Mouse (Mus musculus): Measurements from ENCODE around the gene Lrrc75a.
A peak's percentile ranks its signal among the peaks of the same experiment; 100 is the strongest.

Gene Lrrc75a

DNA sequence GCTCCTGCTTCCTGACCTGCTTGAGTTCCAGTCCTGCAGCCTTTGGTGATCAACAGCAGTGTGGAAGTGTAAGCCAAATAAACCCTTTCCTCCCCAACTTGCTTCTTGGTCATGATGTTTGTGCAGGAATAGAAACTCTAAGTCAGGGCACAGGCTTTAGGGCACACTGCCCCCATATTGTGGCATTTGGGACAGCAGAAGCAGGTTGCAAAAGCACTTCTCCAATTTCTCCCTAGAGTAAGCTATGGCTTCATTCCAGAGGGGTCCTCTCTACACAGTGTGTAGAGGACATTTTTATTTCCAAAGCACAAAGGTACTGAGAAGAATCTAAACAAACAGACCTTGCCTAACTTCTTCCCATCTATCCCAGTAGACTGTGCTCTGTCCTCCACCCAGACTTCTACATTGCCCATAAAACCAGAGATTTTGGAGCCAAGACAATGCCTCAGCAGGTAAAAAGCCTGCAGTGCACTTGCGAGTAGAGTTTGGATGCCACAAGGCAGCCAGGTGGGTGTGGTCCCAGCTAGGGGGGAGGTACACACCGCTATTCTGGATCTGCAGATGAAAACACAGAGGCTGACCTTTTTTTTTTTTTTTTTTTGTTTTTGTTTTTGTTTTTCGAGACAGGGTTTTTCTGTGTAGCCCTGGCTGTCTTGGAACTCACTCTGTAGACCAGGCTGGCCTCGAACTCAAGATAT, 26.6 kb downstream of the Lrrc75a start:
- DNase-seq (ENCODE audit: low spot score in 2 of 2), result no peak

DNA sequence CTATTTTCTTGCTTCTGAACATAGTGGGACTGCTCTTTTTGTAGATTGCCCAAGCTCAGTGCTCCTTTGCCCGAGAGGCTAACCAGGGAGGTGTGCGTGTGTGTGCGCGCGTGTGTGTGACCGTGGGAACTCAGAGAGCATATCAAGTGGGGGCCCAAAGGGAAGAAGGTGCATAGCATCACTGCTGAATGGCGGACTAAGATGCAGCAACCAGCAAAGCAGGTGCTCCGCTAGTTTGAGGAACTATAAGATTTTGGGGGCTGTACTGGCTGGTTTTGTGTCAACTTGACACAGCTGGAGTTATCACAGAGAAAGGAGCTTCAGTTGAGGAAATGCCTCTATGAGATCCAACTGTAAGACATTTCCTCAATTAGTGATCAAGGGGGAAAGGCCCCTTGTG, 27.2 kb downstream of the Lrrc75a start:
- no peak for DNase-seq (ENCODE audit: low spot score in 2 of 2)

DNA sequence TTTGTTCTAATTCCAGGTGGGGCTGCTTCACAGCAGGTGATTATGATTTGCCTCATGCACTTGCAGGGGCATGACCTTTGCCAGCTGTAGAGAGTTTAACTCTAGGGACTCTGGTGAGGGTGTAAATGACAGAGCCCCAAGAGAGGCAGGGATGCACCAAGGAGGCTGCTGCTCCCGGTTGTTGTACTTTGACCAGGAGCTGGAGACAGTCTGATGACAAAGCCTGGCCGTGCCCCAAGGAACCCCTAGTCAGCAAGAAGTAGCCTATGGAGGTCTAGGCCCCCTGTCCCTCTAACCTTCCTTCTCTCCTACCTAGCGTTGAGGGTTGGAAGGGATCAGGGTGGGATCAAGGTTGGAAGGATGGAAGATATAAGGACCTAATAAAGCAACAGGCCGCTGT, 32.9 kb downstream of the Lrrc75a start:
- DNase-seq (ENCODE audit: low spot score in 2 of 2), result no peak

DNA sequence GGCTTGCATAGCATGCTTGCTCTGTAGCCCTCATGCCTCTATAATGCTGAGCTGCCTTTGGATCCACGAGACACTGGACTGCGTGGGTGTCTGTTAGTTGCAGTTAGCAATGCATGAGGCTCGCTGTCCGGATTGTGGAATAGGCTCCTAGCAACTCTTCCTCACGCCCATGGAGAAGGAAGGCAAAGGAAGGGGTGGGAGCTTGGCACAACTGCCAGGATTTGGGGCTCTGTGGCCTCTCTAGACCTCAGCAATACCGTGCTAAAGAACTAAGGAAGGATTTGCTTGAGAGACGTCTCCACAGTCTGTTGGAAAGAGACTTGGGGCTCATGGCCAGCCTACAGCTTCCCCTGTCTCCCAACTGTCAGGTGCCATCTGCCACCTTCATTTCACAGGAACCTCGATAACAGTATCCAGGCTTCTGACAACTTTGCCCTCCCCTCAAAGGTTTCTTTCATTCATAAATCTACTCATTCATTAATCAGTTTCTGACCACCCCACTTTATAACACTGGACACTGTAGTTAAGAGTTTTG, 33.4 kb downstream of the Lrrc75a start:
- DNase-seq (ENCODE audit: low spot score in 2 of 2), result no peak

DNA sequence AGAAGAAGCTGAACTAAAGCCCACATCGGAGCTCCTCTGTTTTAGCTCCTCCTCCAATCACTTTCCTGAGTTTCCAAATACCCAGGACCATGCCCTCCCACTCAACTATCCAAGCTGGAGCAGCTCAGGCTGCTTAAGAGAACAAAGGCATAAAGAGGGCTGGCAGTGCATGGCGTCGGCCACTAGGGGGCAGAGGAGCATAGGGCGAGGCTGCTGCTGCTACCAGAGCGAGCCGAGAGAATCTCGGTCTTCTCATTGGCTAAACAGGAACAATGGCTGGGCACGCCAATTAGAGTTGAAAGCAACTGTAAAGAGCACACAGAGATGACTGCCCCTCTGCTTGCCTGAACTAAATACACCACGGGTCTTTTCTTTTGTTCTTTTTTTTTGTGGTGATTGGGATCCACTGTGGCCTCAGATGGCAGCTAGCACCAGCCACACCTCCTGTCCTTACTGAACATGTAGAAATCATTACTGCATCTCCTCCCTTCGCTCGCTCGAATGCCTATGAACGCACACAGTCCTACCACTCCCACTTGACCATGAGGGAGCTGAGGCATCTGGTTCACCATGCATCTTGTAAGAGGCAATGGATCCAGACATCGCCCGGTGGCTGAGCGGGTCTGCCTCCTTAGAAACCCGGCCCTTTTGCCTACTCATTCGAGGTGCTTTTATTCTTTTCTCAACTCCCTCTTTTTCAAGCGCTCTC, 34.5 kb downstream of the Lrrc75a start:
- DNase-seq (ENCODE audit: low spot score in 2 of 2), result peak; percentile 80 to 89

DNA sequence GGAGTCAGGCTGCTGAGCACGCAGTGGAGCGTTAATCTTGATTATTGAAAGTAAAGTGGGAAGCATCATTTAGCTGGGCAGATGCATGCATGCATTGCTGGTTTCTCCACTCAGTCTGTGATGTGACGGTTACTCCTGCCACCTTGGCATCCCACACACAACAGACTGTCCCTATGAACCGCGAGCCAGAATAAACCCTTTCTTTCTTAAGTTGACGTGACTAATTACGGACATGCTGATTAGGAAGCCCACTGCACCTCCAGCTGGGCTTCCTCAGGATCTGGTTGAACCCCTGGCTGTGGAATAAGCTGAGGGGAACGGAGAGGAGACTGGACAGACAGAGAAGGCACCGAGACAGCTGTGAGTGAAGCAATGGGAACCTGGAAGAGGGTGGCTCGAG, 35.7 kb downstream of the Lrrc75a start:
- DNase-seq (ENCODE audit: low spot score in 2 of 2), result no peak

DNA sequence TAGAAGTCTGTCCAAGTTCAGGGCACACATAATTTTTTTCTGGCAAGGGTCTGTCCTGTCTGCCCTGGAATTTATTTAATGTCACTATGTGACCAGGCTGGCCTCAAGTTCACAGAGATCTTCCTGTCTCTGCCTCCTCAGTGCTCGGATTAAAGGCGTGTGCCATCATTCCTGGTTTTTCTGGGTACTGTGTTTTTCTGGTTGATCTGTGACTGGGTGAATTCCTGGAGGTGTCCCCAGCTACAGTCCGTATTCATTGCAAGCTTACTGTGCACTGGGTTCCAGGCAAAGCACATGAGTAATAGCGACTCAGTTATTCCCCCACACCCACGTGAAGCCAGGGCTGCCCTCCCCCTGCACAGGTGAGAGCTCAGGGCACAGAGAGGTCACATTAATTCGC, 38.0 kb downstream of the Lrrc75a start:
- no peak for DNase-seq (ENCODE audit: low spot score in 2 of 2)

DNA sequence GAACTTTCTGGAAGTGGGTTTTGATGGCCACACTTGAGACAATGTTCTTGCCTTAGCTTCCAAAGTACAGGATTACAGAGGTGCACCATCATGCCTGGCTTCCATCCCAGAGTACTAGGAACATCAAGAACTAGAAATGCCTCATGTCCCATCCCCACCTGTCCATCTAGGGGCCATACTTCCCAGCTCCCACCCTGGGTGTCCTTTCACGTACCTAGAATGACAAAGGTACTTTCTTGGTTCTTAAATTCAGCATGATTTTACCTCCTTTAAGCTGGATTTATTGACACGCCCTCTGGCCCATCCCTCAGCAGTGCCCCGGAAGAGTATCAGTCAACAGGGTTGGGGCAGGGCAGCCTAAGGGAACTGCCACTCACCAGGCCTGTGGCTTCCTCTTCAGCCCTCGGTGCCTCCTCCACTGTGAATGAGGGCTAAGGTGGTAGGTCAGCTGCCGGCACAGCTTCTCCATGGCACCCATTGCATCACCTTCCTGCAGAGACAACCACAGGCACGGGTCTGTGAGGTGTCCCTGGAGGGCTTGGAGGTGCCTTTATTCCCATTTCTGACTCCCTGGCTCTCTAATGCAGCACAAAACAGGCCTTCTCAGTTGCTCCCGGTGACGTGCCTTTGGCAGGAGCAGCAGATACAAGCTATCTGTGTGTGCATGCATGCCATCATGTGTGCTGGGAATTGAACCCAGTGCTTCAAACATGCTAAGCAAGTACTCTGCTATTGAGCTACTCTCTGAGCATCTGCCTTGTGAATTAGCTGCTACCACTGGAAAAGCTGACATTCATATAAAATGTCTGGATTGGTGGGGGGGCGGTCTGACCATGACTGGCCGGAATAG, 39.3 kb downstream of the Lrrc75a start:
- DNase-seq (ENCODE audit: low spot score in 2 of 2), result no peak

DNA sequence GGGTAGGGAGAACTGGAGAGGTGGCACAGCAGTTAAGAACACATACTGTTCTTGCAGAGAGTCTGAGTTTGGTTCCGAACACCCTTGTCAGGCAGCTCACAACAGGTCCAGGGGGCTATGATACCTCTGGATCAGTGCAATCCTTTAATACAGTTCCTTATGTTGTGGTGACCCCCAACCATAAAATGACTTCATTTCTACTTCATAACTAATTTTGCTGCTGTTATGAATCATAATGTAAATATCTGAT, 40.4 kb downstream of the Lrrc75a start:
- no peak for DNase-seq (ENCODE audit: low spot score in 2 of 2)

DNA sequence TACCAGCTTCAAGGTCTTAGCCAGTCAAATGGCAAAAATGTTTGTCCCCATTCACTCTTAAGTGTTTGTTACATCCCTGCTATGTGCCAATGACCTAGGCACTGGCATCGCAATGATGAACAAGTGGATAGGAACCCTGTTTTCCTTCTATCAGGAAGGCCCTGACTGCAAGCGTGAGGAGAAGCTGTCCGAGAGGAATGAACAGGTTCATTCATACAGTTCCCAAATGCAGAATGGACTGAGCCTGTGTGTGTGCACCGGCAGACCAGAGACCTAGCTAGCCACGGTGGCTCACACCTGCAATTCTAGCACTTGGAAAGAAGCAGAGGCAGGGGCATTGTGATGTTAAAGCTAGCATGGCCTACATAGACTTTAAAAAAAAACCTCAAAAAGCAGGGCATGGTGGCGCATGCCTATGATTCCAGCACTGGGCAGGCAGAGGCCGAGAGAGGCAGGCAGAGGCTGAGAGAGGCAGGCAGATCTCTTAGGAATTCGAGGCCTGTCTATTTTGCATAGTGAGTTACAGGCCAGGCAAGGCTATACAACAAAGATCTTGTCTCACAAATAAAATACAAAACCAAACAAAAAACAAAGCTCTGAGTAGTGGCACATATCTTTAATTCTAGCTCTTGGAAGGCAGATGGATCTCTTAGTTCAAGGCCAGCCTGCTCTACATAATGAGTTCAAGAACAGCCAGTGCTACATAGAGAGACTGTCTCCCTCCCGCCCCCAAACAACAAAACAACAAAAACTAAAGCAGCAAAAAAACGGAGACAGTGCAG, 41.0 kb downstream of the Lrrc75a start:
- no peak for DNase-seq (ENCODE audit: low spot score in 2 of 2)

DNA sequence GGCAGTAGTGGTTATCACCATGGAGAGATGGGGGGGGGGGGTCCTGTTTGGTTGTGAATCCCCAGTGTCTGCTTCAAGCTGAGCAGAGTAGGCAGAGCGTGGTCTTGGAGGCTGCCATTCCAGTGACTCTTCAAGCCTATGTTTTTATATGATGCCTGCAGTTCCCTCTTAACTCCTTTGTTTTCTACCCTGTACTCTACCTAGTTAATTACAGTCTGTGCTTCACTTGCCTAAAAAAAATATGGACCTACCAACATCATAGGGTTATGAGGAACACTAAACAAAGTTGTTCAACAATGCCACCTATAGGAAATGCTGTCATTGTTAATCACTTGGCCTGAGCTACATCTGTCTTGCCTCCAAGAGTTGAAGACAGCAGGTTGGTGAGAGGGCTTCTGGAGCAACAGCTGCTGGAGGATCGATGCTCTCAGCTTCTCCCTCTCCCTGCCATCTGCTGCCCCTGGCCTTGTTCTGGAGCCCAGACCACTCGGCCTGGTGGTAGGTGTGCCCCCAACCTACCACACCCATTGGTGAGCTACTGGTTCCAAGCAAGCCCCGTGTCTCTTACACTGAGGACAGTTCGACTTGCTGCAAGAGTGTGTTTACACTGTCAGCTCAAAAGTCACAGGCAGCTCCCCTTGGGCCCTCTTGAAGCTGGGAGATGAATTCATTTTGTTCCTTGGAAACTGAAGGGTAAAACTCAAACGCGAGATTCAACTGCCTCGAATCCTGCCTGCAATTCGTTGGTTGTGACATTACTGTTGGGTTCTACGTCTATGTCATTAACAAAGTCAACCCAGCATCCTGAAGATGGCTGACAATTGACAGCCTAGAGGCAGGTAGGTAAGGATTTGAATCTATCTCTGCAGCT, 41.8 kb downstream of the Lrrc75a start:
- DNase-seq (ENCODE audit: low spot score in 2 of 2), result no peak

DNA sequence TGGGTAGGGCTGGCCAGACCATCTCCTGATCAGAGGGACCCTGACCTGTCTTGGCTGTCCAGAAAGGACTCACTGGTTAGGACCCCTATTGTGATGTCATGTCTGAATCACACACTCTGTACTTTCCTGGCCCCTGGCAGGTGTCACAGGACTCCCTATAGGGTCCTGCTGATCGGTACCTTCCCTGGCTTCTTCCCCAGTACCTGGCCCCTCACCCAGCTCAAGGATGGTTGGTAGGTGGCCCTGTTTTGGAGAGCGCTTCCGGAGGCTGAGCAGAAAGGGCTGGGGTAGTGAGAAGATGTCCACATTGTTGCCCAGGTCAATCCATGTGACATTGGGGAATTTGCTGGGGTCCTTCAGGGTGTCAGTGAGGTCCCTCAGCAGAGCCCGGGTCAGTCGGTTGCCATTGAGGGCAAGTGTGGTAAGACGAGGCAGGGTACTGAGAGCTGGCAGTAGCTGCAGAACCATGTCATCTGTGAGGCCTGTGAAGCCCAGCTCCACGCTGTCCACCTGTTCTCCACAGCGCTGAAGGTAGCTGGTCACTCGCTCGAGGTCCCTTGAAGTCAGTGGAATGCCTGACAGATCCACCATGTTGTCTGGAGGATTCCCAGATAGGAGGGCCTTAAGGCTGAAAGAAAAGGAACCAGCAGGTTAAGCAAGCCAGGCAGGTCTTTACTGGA, 42.6 kb downstream of the Lrrc75a start:
- DNase-seq (ENCODE audit: low spot score in 2 of 2), result no peak

DNA sequence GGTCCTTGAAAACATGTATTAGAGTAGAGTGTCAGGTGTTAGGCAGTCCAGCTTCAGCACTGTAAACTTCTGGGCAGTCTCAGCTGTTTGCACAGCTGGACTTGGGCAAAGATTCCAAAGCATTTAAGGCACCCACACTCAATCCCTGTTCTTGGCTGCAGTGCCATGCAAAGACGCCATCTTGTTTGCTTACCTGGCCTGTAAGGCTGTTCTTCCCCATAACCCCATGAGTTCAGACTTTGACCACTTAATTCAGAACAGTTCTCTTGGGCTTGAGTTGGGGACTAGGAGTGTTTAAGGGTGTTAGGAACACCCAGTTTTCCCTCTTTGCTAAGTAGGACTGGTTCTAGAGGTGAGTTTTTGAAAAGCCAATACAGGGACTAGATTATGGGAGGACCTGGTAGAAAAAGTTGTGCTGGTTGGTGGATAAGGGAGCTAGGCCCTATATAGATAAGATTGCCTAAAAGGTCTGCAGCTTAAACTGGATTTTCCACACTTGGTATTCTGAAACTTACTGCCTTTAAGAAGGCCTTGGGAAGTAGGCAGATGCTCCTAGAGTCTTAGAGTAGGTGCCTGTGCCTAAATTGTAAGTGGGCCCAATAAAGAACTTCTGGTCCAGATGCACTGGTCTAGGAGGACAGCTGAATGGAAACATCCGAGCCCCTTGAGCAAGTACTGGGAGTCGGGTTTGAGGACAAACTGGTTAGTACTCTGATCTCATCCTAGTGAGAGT, 43.3 kb downstream of the Lrrc75a start:
- no peak for DNase-seq (ENCODE audit: low spot score in 2 of 2)

DNA sequence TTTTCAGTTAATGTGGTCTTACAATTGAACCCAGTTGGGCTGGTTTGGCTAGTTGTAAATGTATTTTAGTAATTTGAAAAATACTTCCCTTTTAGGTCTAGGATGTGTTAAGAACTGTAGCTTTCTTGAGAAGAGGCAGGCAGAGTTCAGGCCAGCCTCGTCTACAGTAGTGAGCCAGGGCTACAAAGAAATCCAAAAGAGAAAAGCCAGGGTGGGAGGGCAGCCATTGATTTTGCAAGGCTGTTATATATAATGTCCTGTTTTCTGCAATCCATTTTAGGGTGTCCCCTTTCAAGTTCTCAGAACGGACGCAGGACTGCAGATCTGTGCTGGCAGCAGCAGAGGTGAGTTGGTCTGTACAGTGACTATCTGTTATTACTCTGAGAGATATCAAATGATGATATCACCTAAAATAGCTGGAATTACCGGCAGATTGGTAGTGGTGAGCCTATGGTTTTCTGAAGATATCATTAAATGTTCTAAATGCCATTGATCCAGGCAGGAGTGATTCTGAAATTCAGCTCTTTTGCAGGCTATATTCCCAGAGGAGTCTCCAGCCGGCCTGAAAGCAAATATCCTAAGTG, 44.1 kb downstream of the Lrrc75a start:
- DNase-seq (ENCODE audit: low spot score in 2 of 2), result no peak

DNA sequence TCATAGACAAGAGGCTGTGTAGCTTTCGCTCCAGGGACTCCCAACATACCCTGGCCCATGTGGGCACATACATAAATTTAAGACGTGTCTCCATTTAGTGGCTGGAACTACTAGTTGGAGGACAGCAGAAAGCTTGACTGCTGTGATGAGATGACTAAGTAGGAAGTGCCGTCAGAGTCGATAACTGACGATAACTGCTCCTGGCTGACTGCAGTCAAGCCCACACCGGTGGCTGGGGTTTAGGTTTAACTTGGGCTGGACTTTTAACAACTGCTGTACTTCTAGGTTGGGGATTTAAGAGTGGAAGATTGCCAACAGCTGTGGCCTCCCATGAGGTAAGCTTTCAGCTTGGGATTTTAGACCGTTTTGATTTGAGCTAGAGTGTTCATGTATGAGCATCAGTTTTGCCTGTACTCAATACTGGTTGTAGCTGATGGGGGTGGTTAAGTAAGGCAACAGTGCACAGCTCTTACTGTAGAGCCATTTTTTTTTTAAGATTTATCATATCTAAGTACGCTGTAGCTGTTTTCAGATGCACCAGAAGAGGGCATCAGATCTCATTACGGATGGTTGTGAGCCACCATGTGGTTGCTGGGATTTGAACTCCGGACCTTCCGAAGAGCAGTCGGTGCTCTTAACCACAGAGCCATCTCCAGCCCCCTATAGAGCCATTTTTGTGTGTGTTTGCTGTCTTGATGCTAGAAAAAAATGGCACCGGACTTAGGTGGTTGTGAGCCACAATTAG, 44.8 kb downstream of the Lrrc75a start:
- DNase-seq (ENCODE audit: low spot score in 2 of 2), result peak in 1 of 2 experiments; percentile 22

DNA sequence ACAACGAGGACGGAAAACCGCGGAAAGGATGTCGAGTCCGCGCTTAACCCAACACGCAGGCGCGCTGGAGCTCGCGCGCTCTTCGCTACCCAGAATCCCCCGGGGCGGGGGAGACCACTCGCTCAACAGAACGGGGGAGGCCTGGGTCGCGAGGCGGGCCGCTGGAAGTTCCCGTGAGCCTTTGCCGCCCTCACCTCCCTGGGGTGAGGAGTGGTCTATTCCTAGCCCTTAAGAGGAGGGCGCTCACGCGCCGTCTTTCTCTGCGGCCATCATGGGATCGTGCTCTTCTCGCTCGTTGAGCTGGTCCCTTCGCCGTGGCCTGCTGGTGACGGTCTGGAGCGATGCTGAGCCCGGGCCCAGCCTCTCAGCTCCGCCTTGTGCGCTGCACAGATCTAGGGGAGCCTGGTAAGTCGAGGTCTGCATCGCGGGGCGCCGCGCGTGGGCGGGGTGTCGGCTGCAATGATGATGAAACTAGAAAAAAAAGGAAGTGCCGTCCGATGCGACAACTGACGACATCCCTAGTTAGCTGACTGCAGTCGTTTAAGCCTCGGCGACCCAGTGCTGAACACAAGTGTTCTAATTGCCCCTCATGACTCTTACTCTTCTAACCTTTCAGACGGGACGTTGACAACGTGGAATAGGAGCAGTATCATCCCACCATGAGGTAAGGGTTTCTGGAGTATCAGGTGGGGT, 45.6 kb downstream of the Lrrc75a start:
- peak; percentile 95 to 97 for DNase-seq (ENCODE audit: low spot score in 2 of 2)

DNA sequence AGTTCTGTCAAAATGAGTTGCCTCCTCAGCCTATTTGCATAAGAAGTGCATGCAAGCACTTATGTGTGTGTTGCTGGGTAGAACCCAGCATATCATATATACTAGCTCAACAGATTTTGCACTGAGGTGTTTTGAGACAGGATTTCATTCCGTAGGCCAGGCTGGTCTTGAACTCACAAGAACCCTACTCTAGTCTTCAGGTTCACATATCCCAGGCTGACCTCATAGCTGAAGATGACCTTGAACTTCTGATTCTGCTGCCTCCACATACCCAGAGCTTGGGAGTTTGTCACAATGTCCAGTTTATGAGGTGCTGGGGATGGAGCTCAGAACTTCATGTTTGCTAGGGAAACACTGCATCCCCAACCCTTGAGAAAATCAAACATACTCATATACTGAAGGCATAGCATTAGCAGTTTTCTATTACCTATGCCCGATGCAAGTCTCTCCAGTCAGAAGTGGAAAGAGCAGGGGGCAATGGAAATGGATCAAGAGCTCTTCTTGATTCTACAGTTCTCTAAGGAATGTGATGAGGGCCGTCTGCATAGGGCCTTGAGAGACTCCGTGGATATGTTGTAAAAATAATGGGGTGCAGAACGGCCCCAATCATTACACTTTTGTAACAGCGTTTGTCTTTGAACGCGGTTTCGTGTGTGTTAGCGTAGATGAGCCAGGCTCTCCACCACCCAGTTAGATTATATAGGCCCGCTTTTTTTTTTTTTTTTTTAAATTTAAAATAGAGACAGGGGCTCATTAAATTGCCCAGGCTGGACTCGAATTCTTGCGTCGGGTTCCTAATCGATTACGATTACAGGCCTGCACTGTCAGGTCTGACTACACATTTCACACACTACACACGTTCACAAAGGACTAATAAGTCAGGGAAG, 46.3 kb downstream of the Lrrc75a start:
- no peak for DNase-seq (ENCODE audit: low spot score in 2 of 2)

All from urinary bladder, postnatal 36 days (tissue).